Comparison of ENCODE assay signal across 19 mouse cellular contexts in the genomic region with DNA sequence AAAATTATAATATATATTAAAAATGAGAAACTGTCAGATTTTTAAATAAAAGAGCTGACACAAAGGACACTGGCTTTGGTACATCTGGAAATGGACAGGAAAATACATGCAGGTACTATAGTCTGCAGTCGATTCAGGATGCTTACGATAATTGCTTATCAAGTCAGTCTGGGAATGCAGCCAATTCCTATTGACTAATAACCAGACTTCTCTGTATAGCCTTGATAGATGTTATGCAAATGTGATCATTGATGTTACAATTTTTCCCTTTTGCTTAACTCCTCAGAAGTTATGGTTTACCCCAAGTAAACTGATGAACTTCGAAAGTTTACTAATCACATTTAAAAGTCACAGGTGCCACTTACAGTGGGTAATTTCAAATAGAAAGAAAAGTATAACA. TPM values are rescaled to one million over a fixed set of nuclear protein-coding genes. Genes with fewer than 3 reads are reported as not detected.
"Had no signal": no experiment of that assay in that cellular context is flagged by ENCODE, and none has a peak within 500 bp of the region (broad histone marks: within the 10 kb centered on the region; RNA-seq: fewer than 3 reads in every experiment).

No protein-coding gene starts in this region.

- H3K4me1 ChIP-seq: limb, embryonic 12.5 days; liver, embryonic 12.5 days; midbrain, embryonic 12.5 days; neural tube, embryonic 15.5 days had no signal

- DNase-seq: kidney, postnatal 25 days; layer of hippocampus, postnatal 36 days; lung, embryonic 14.5 days; lung, postnatal 10 days; lung, postnatal 4 days; right cerebral cortex, adult 18-20 months; thymus, postnatal 4 days had no signal

- H3K27ac ChIP-seq: limb, embryonic 12.5 days; liver, embryonic 12.5 days; midbrain, embryonic 12.5 days; neural tube, embryonic 15.5 days; stomach, postnatal 0 days had no signal

- H3K4me2 ChIP-seq: limb, embryonic 12.5 days; liver, embryonic 12.5 days; lung, embryonic 14.5 days; midbrain, embryonic 12.5 days; neural tube, embryonic 15.5 days had no signal

- H3K27me3 ChIP-seq: limb, embryonic 12.5 days; liver, embryonic 12.5 days; midbrain, embryonic 12.5 days; neural tube, embryonic 15.5 days had no signal

- H3K9ac ChIP-seq: limb, embryonic 12.5 days; liver, embryonic 12.5 days; lung, embryonic 14.5 days; midbrain, embryonic 12.5 days; neural tube, embryonic 15.5 days had no signal

- H3K36me3 ChIP-seq: limb, embryonic 12.5 days; liver, embryonic 12.5 days; midbrain, embryonic 12.5 days; neural tube, embryonic 15.5 days had no signal

- ATAC-seq: liver, embryonic 12.5 days had no signal

- H3K9me3 ChIP-seq: limb, embryonic 12.5 days; liver, embryonic 12.5 days; midbrain, embryonic 12.5 days; neural tube, embryonic 15.5 days had no signal

- H3K4me3 ChIP-seq: limb, embryonic 12.5 days; liver, embryonic 12.5 days; midbrain, embryonic 12.5 days; myocyte; neural tube, embryonic 15.5 days had no signal

RNA-seq across cellular contexts. Expression of a gene that starts 44.8 kb away (rescaled TPM):
- total RNA-seq: layer of hippocampus, postnatal 36 days; left cerebral cortex, adult 8-10 months; left cerebral cortex, postnatal 25 days; megakaryocyte-erythroid progenitor cell, adult 5-6 weeks had no signal
- polyA plus RNA-seq: kidney, embryonic 16.5 days; limb, embryonic 12.5 days; liver, embryonic 12.5 days; liver, embryonic 16.5 days; lung, embryonic 14.5 days; midbrain, embryonic 12.5 days; myocyte; neural tube, embryonic 11.5 days; neural tube, embryonic 15.5 days; stomach, postnatal 0 days had no signal
